Mouse (Mus musculus): ENCODE results near the gene 3110040N11Rik.

- TF ChIP-seq CTCF (IDR thresholded peaks at IDR 0.05; ENCODE audit: low read depth, low read length) (peak; percentile 28), POLR2A (IDR thresholded peaks at IDR 0.05; ENCODE audit: insufficient read depth, low read length) (peak; percentile 76)
These were observed at the start of gene 3110040N11Rik for GRCm38 (mm10) chr7:81789095-81789757.

Measured in ES-Bruce4 (cell line).